Mouse (Mus musculus): ENCODE measurements around the gene Izumo4.

GRCm38 (mm10) chr10:80658194-80658840 is 43.7 kb upstream of the Izumo4 start:
- TF ChIP-seq CTCF (IDR thresholded peaks at IDR 0.05; ENCODE audit: low read depth, low read length) (no peak), POLR2A (IDR thresholded peaks at IDR 0.05; ENCODE audit: extremely low read depth, insufficient read depth, low read length) (no peak)

Data from liver, adult 2 months (tissue).